Mouse (Mus musculus): ENCODE measurements around the gene Sypl2.

The Sypl2 gene

GRCm38 (mm10) chr3:108204470-108204869 lies 22.0 kb downstream of the Sypl2 start:
- DNase-seq, result no peak

GRCm38 (mm10) chr3:108203621-108204325 lies 22.7 kb downstream of the Sypl2 start:
- peak; percentile 92 for DNase-seq

- DNase-seq, result no peak
These were observed 23.2 kb downstream of the Sypl2 start for GRCm38 (mm10) chr3:108203212-108203611.

- DNase-seq, result no peak
These were observed 23.9 kb downstream of the Sypl2 start for GRCm38 (mm10) chr3:108202506-108202905.

GRCm38 (mm10) chr3:108200329-108201323 lies 25.8 kb downstream of the Sypl2 start, which contains the start of gene Cyb561d1:
Gene Cyb561d1, minus strand, starts transcription at chr3:108201212.
- peak; percentile 90 for DNase-seq

GRCm38 (mm10) chr3:108199231-108199630 lies 27.2 kb downstream of the Sypl2 start:
- DNase-seq, result no peak

GRCm38 (mm10) chr3:108197066-108197497 lies 29.4 kb downstream of the Sypl2 start:
- peak; percentile 63 for DNase-seq

GRCm38 (mm10) chr3:108195941-108196590 lies 30.4 kb downstream of the Sypl2 start:
- DNase-seq, result peak; percentile 49

GRCm38 (mm10) chr3:108195287-108195686 lies 31.2 kb downstream of the Sypl2 start:
- DNase-seq, result no peak

- no peak for DNase-seq
These were observed 32.8 kb downstream of the Sypl2 start for GRCm38 (mm10) chr3:108193686-108194085.

- DNase-seq, result peak; percentile 10
These were observed 36.6 kb downstream of the Sypl2 start for GRCm38 (mm10) chr3:108189897-108190296.

- peak; percentile 56 for DNase-seq
These were observed 37.5 kb downstream of the Sypl2 start for GRCm38 (mm10) chr3:108188716-108189490.

GRCm38 (mm10) chr3:108187111-108187795 lies 39.2 kb downstream of the Sypl2 start:
- DNase-seq, result no peak

- peak; percentile 63 for DNase-seq
These were observed 40.1 kb downstream of the Sypl2 start, which contains the start of gene Amigo1 for GRCm38 (mm10) chr3:108186098-108187047. Gene Amigo1, plus strand, starts transcription at chr3:108186335.

GRCm38 (mm10) chr3:108185460-108186097 lies 40.9 kb downstream of the Sypl2 start:
- no peak for DNase-seq

- no peak for DNase-seq
These were observed 41.7 kb downstream of the Sypl2 start for GRCm38 (mm10) chr3:108184742-108185141.

- DNase-seq, result no peak
These were observed 45.9 kb downstream of the Sypl2 start for GRCm38 (mm10) chr3:108180514-108180913.

GRCm38 (mm10) chr3:108178756-108179715 lies 47.4 kb downstream of the Sypl2 start:
- no peak for DNase-seq
